Mouse (Mus musculus): ENCODE measurements at regions not wholly inside any gene's neighbourhood (a gene's known extent, or its start where the extent isn't known, plus 50 kb on each side); places are given as distances from the start of the nearest gene placed in this dataset.
"Not testable (repeated sequence)": the region's sequence is repeated elsewhere in the genome, so short reads cannot be mapped to it uniquely, and the experiment has no call there.

DNA sequence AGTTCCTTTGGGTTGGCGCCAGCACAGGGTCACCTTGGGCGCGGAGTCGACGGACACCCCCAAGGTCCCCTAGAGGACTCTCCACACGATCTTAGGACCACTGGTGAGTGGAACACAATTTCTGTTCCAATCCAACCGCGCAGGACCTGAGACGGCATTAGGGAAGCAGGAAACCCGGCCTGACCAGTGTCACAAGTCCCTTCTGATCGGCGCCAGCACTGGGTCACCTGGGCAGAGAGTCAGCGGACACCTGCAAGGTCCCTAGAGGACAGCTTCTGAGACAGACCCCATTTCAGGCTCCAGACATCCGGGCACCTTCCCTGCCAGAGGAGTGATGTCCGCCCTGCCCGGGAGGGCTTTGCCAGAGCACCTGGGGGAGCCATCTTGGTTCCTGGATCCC, 74.2 kb upstream of the Cdh13 start:
- not testable (repeated sequence) for H3K27ac ChIP-seq (ENCODE audit: low read depth, low read length); H3K9me3 ChIP-seq (replicated peaks; ENCODE audit: control insufficient read depth, low read length); H3K27me3 ChIP-seq (ENCODE audit: control insufficient read depth, insufficient read depth, low read length); H3K4me2 ChIP-seq; H3K4me3 ChIP-seq (ENCODE audit: low read depth, low read length); H3K4me1 ChIP-seq (ENCODE audit: control insufficient read depth, insufficient read depth, low read length); ATAC-seq (replicated peaks; ENCODE audit: insufficient number of reproducible peaks, low FRiP score, low TSS enrichment); H3K9ac ChIP-seq (ENCODE audit: low read depth, low read length); H3K36me3 ChIP-seq (ENCODE audit: control insufficient read depth, insufficient read depth, low read length)
- 89% methylated on average over 16 of the region's 16 CpGs for WGBS (ENCODE audit: insufficient replicate concordance)

DNA sequence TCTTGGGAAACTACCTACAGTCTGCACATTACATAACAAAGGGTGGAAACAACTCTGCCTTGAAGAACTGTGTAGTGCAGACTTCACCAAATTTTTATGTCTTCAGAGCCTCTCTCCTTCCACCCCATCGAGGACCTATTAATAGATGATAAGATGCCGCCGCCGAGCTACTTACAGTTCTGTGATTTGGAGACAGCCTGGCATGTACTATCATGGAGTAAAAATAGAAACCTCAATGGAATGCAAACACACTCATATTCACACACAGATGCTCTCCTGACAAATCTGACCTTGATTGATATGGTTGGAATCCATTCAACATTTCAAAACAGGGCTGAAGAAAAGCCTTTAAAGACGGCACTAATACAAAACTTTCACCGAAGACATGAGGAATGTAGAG, 92.7 kb upstream of the Cdh13 start:
- no peaks in the 10 kb centered on the region for H3K36me3 ChIP-seq (ENCODE audit: control insufficient read depth, insufficient read depth, low read length)
- peak overlapping the region; percentile 16; the same call in 1 of the 2 replicates for H3K4me2 ChIP-seq
- no peaks in the 10 kb centered on the region for H3K9me3 ChIP-seq (replicated peaks; ENCODE audit: control insufficient read depth, low read length)
- 27% methylated on average over 6 of the region's 6 CpGs for WGBS (ENCODE audit: insufficient replicate concordance)
- ATAC-seq (replicated peaks; ENCODE audit: insufficient number of reproducible peaks, low FRiP score, low TSS enrichment), result no peak
- H3K9ac ChIP-seq (ENCODE audit: low read depth, low read length), result no peak overlapping the region
- no peak overlapping the region for H3K4me3 ChIP-seq (ENCODE audit: low read depth, low read length)
- H3K27ac ChIP-seq (ENCODE audit: low read depth, low read length), result peak overlapping the region; percentile 6; the same call in 1 of the 2 replicates
- H3K4me1 ChIP-seq (ENCODE audit: control insufficient read depth, insufficient read depth, low read length), result peaks cover 14% of the 10 kb centered on the region
- no peaks in the 10 kb centered on the region for H3K27me3 ChIP-seq (ENCODE audit: control insufficient read depth, insufficient read depth, low read length)

DNA sequence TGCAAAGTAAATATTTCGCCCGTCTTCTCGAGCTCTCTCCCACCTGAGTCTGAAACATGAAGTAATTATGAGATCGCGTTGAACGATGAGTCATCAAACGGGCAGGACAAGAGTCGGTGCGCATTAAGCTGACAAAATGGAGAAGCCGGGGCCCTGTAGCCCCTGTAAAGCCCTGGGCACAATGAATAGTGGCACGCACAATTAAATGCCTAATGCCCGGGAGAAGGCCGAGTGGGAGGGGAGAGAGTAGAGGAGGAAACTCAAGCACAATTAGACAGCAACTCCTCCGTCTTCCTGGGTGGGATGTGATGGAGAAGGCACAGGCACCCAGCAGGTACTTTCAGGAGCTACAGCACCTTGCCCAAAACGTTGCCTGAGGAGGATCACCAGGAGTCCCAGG, 94.3 kb upstream of the Cdh13 start:
- H3K36me3 ChIP-seq (ENCODE audit: control insufficient read depth, insufficient read depth, low read length), result no peaks in the 10 kb centered on the region
- no peak overlapping the region for H3K27ac ChIP-seq (ENCODE audit: low read depth, low read length)
- H3K27me3 ChIP-seq (ENCODE audit: control insufficient read depth, insufficient read depth, low read length), result no peaks in the 10 kb centered on the region
- no peak overlapping the region for H3K9ac ChIP-seq (ENCODE audit: low read depth, low read length)
- 82% methylated on average over 15 of the region's 15 CpGs for WGBS (ENCODE audit: insufficient replicate concordance)
- ATAC-seq (replicated peaks; ENCODE audit: insufficient number of reproducible peaks, low FRiP score, low TSS enrichment), result no peak
- peaks cover 14% of the 10 kb centered on the region for H3K4me1 ChIP-seq (ENCODE audit: control insufficient read depth, insufficient read depth, low read length)
- H3K4me2 ChIP-seq, result no peak overlapping the region
- H3K9me3 ChIP-seq (replicated peaks; ENCODE audit: control insufficient read depth, low read length), result no peaks in the 10 kb centered on the region
- no peak overlapping the region for H3K4me3 ChIP-seq (ENCODE audit: low read depth, low read length)

DNA sequence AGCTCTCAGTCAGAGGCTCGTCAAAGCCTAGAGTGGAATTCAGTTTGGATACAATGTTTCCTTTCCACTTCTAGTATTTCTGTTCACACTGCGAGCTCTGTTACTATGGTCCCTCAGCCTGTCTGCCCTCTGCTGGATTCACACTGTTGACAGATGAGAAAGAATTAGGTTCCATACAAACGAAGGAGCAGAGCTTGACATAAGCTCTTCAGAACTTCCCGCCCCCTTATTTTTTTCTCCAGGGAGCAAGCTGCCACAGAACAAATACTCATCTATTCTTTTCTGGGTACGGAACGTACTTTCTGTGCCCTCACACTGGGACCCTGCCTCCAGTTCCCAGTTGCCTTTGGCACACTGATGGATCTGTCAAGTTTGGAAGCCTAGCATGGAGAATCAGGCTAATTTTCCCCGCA, 114.5 kb upstream of the Cdh13 start:
- no peaks in the 10 kb centered on the region for H3K36me3 ChIP-seq (ENCODE audit: control insufficient read depth, insufficient read depth, low read length)
- H3K4me2 ChIP-seq, result no peak overlapping the region
- no peak overlapping the region for H3K4me3 ChIP-seq (ENCODE audit: low read depth, low read length)
- no peaks in the 10 kb centered on the region for H3K9me3 ChIP-seq (replicated peaks; ENCODE audit: control insufficient read depth, low read length)
- H3K4me1 ChIP-seq (ENCODE audit: control insufficient read depth, insufficient read depth, low read length), result no peaks in the 10 kb centered on the region
- no peak for ATAC-seq (replicated peaks; ENCODE audit: insufficient number of reproducible peaks, low FRiP score, low TSS enrichment)
- WGBS (ENCODE audit: insufficient replicate concordance), result 61% methylated on average over 7 of the region's 7 CpGs
- no peak overlapping the region for H3K9ac ChIP-seq (ENCODE audit: low read depth, low read length)
- H3K27ac ChIP-seq (ENCODE audit: low read depth, low read length), result no peak overlapping the region
- no peaks in the 10 kb centered on the region for H3K27me3 ChIP-seq (ENCODE audit: control insufficient read depth, insufficient read depth, low read length)

DNA sequence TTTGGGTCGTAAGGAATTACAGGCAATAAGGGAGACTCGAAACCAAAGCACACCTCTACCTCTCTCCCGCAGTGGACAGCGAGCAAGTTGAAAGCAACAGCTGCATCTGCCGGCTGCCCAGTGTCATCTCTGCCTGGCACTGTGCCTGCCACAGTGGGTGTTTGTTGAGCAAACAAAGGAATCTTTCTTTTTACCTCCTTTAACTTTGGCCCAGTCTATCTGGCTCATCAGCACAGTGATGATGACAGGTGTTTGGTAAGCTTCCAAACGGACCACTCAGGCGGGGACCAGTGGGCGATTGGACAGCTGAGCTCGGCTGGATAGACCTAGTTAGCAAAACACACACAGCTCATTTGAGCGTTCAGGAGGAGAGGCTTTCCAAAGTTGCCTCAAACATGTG, 121.4 kb upstream of the Cdh13 start:
- no peak for ATAC-seq (replicated peaks; ENCODE audit: insufficient number of reproducible peaks, low FRiP score, low TSS enrichment)
- no peak overlapping the region for H3K27ac ChIP-seq (ENCODE audit: low read depth, low read length)
- H3K27me3 ChIP-seq (ENCODE audit: control insufficient read depth, insufficient read depth, low read length), result no peaks in the 10 kb centered on the region
- 60% methylated on average over 10 of the region's 10 CpGs for WGBS (ENCODE audit: insufficient replicate concordance)
- H3K4me2 ChIP-seq, result no peak overlapping the region
- H3K4me1 ChIP-seq (ENCODE audit: control insufficient read depth, insufficient read depth, low read length), result no peaks in the 10 kb centered on the region
- H3K9ac ChIP-seq (ENCODE audit: low read depth, low read length), result no peak overlapping the region
- H3K4me3 ChIP-seq (ENCODE audit: low read depth, low read length), result no peak overlapping the region
- H3K36me3 ChIP-seq (ENCODE audit: control insufficient read depth, insufficient read depth, low read length), result no peaks in the 10 kb centered on the region
- H3K9me3 ChIP-seq (replicated peaks; ENCODE audit: control insufficient read depth, low read length), result no peaks in the 10 kb centered on the region

DNA sequence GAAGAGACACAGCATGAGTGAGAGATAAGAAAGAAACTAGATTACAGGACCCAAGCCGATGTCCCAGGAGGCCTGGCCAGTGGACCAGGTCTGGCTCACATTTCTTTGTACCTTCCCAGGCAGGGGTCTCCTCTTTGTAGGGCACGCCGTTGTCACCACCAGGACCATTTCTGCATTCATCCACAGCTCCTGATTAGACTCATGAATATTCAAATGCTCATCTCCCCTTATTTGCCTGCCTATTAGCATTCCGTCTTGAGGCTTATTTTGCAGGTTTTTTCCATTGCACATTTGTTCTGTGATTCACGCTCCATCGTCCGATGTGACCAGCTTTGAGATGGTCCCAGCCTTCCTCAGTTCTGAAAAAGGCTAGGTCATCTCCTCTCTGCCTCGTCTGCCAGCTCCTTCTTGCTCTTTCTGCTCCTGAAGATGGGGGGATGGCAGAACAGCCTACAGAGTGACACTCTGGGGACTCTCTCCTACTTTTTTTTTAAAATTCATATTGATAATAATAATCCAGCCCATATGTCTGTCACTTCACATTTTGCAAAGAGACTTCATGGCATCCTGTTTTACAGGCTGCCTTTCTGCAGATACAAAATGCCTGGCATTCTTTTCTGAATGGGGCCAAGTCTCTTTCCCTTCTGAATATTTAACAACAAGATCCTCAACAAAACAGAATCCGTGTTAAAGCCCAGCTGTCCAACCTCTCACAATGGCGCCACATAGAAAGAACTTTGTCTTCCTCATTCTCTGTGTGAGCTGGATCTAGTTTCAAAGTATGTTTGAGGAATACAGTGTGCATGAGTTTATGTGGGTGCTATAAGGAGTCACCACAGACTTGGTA, 136.0 kb upstream of the Cdh13 start:
- no peak for ATAC-seq (replicated peaks; ENCODE audit: insufficient number of reproducible peaks, low FRiP score, low TSS enrichment)
- Histone ChIP-seq H3K4me1 (ENCODE audit: control insufficient read depth, insufficient read depth, low read length) (no peaks in the 10 kb centered on the region), H3K36me3 (ENCODE audit: control insufficient read depth, insufficient read depth, low read length) (no peaks in the 10 kb centered on the region), H3K4me3 (ENCODE audit: low read depth, low read length) (no peak overlapping the region), H3K4me2 (no peak overlapping the region), H3K9me3 (replicated peaks; ENCODE audit: control insufficient read depth, low read length) (no peaks in the 10 kb centered on the region), H3K27ac (ENCODE audit: low read depth, low read length) (no peak overlapping the region), H3K9ac (ENCODE audit: low read depth, low read length) (no peak overlapping the region), H3K27me3 (ENCODE audit: control insufficient read depth, insufficient read depth, low read length) (no peaks in the 10 kb centered on the region)
- WGBS (ENCODE audit: insufficient replicate concordance), result 56% methylated on average over 10 of the region's 10 CpGs

DNA sequence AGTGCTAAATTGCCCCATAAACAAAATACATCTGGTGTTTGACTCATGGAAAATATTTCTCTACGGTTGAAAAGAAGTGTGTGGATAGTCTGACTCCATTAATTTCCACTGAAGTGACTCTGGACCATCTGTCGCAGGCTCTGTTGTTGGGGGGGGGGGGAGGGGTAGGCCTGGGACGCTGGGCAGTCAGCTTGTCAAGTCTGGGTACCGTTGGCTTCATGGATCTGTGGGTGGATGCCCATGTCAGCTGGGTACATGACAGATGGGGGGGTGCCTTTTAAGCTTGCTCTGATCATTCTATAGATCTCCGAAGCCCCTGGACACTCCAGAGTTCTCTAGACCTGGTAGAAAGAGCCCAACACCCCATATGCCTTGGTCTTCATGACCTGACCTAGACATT, 139.0 kb upstream of the Cdh13 start:
- H3K36me3 ChIP-seq (ENCODE audit: control insufficient read depth, insufficient read depth, low read length), result no peaks in the 10 kb centered on the region
- no peak overlapping the region for H3K4me2 ChIP-seq
- no peaks in the 10 kb centered on the region for H3K9me3 ChIP-seq (replicated peaks; ENCODE audit: control insufficient read depth, low read length)
- H3K4me3 ChIP-seq (ENCODE audit: low read depth, low read length), result no peak overlapping the region
- H3K27ac ChIP-seq (ENCODE audit: low read depth, low read length), result no peak overlapping the region
- ATAC-seq (replicated peaks; ENCODE audit: insufficient number of reproducible peaks, low FRiP score, low TSS enrichment), result no peak
- H3K27me3 ChIP-seq (ENCODE audit: control insufficient read depth, insufficient read depth, low read length), result no peaks in the 10 kb centered on the region
- no peaks in the 10 kb centered on the region for H3K4me1 ChIP-seq (ENCODE audit: control insufficient read depth, insufficient read depth, low read length)
- 76% methylated on average over 5 of the region's 5 CpGs for WGBS (ENCODE audit: insufficient replicate concordance)
- no peak overlapping the region for H3K9ac ChIP-seq (ENCODE audit: low read depth, low read length)

DNA sequence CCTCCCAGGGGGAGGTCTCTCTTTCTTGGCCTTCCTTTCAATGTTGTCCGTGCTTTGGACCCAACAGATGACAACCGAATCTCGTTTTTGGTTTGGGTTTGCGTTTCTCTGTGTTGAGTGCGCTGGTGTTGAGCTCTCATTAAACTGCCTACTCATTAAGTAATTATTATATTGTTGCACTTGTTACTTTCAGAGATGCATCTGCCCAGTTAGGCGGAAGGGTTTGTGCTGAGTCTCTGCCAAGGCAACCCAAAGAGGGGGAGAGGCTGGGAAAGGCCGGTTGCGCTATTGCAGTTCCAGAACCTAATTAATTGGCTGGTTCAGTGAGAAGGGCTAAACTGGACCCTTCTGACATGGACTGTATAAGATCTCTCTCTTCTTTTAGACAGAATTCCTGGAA, 141.2 kb upstream of the Cdh13 start:
- H3K4me3 ChIP-seq (ENCODE audit: low read depth, low read length), result no peak overlapping the region
- 85% methylated on average over 8 of the region's 8 CpGs for WGBS (ENCODE audit: insufficient replicate concordance)
- no peak overlapping the region for H3K4me2 ChIP-seq
- H3K27ac ChIP-seq (ENCODE audit: low read depth, low read length), result no peak overlapping the region
- H3K36me3 ChIP-seq (ENCODE audit: control insufficient read depth, insufficient read depth, low read length), result no peaks in the 10 kb centered on the region
- ATAC-seq (replicated peaks; ENCODE audit: insufficient number of reproducible peaks, low FRiP score, low TSS enrichment), result no peak
- H3K27me3 ChIP-seq (ENCODE audit: control insufficient read depth, insufficient read depth, low read length), result no peaks in the 10 kb centered on the region
- no peaks in the 10 kb centered on the region for H3K4me1 ChIP-seq (ENCODE audit: control insufficient read depth, insufficient read depth, low read length)
- no peak overlapping the region for H3K9ac ChIP-seq (ENCODE audit: low read depth, low read length)
- H3K9me3 ChIP-seq (replicated peaks; ENCODE audit: control insufficient read depth, low read length), result no peaks in the 10 kb centered on the region

DNA sequence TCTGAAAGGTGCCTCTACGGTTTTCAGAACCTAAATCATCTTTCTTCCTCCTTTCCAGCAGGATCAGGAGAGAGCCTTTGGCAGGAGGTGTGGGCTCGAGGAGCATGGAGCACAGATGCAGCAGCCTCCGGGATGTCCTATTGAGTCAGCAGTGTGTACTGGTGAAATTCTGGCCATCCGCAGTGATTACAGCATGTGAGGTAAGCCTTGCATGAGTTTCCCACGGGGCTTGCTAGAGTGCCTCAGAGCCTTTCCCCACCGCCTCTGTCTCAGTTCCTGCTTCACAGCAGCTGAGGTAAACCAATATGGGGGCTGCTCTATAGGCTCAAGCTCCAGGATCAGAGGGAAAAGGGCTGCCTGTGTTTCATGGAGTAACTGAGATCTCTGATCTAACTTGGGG, 143.6 kb upstream of the Cdh13 start:
- 70% methylated on average over 6 of the region's 6 CpGs for WGBS (ENCODE audit: insufficient replicate concordance)
- no peaks in the 10 kb centered on the region for H3K27me3 ChIP-seq (ENCODE audit: control insufficient read depth, insufficient read depth, low read length)
- H3K27ac ChIP-seq (ENCODE audit: low read depth, low read length), result no peak overlapping the region
- ATAC-seq (replicated peaks; ENCODE audit: insufficient number of reproducible peaks, low FRiP score, low TSS enrichment), result no peak
- no peaks in the 10 kb centered on the region for H3K9me3 ChIP-seq (replicated peaks; ENCODE audit: control insufficient read depth, low read length)
- H3K9ac ChIP-seq (ENCODE audit: low read depth, low read length), result no peak overlapping the region
- H3K4me2 ChIP-seq, result no peak overlapping the region
- no peaks in the 10 kb centered on the region for H3K36me3 ChIP-seq (ENCODE audit: control insufficient read depth, insufficient read depth, low read length)
- 0 out of 2 replicates have a peak, but pooled peaks cover 3% of the 10 kb centered on the region for H3K4me1 ChIP-seq (ENCODE audit: control insufficient read depth, insufficient read depth, low read length)
- no peak overlapping the region for H3K4me3 ChIP-seq (ENCODE audit: low read depth, low read length)
